ENCODE assay signal across 9 mouse cellular contexts in the genomic region with DNA sequence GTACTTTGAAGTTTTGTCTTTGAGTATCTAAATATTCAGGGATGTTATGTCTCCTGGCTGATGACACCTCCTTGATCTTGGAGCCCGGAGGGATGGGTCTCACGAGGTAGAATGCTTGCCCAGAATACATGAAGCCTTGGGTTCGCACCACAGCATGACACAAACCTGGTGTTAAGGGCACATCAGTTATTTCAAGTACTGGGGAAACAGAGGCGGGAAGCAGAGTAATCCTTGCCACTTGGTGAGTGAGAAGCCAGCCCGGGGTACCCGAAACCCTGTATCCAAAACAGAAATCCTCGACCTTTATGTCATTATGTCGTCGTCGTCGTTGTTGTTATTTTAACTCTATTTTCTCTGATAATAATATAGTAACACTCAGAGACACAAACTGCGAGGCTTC. TPM values are rescaled to one million over a fixed set of nuclear protein-coding genes. Genes with fewer than 3 reads are reported as not detected.
A peak's percentile ranks its signal among the peaks of the same experiment; 100 is the strongest.
DNase-seq lines count a peak whose midpoint lies in the region; ATAC-seq and TF ChIP-seq lines count a peak whose summit lies in the region.
"Had no signal": no experiment of that assay in that cellular context is flagged by ENCODE, and none has a peak within 500 bp of the region (broad histone marks: within the 10 kb centered on the region; RNA-seq: fewer than 3 reads in every experiment).

No protein-coding gene starts in this region.

- no peak for TF ChIP-seq CTCF in bone marrow macrophage, adult 2 months (IDR thresholded peaks at IDR 0.05; ENCODE audit: low read depth, low read length)

- TF ChIP-seq POLR2A in bone marrow macrophage, adult 2 months (IDR thresholded peaks at IDR 0.05; ENCODE audit: borderline replicate concordance, low read depth, low read length), result no peak

- peak overlapping the region; percentile 64 for H3K9ac ChIP-seq in heart, embryonic 13.5 days
- H3K9ac ChIP-seq in hindbrain, embryonic 11.5 days (ENCODE audit: low read depth, low read length), result 0 out of 2 replicates have a peak overlapping the region, but pooled peaks have one; percentile 65
- peak overlapping the region; percentile 67 for H3K9ac ChIP-seq in midbrain, embryonic 13.5 days (replicated peaks)

- no peak overlapping the region for H3K27ac ChIP-seq in heart, embryonic 13.5 days (replicated peaks)
- H3K27ac ChIP-seq in bone marrow macrophage, adult 2 months (ENCODE audit: insufficient read depth, low read depth, low read length), result no peak overlapping the region
- H3K27ac ChIP-seq in hindbrain, embryonic 11.5 days (ENCODE audit: low read depth, low read length), result peak overlapping the region; percentile 45; the same call in 1 of the 2 replicates
- H3K27ac ChIP-seq in midbrain, embryonic 13.5 days, result peak overlapping the region; percentile 93

- peaks cover 16% of the 10 kb centered on the region for H3K36me3 ChIP-seq in heart, embryonic 13.5 days
- H3K36me3 ChIP-seq in hindbrain, embryonic 11.5 days (ENCODE audit: control insufficient read depth, insufficient read depth, low read length), result no peaks in the 10 kb centered on the region
- H3K36me3 ChIP-seq in midbrain, embryonic 13.5 days, result peaks cover 16% of the 10 kb centered on the region

- no peaks in the 10 kb centered on the region for H3K27me3 ChIP-seq in heart, embryonic 13.5 days (replicated peaks)
- no peaks in the 10 kb centered on the region for H3K27me3 ChIP-seq in hindbrain, embryonic 11.5 days (ENCODE audit: control insufficient read depth, insufficient read depth, low read length)
- H3K27me3 ChIP-seq in midbrain, embryonic 13.5 days, result no peaks in the 10 kb centered on the region

- peaks cover 18% of the 10 kb centered on the region for H3K4me1 ChIP-seq in heart, embryonic 13.5 days
- peaks cover 6% of the 10 kb centered on the region for H3K4me1 ChIP-seq in bone marrow macrophage, adult 2 months (ENCODE audit: control insufficient read depth, insufficient read depth, low read length)
- no peaks in the 10 kb centered on the region for H3K4me1 ChIP-seq in hindbrain, embryonic 11.5 days (replicated peaks; ENCODE audit: control insufficient read depth, insufficient read depth, low read length)
- H3K4me1 ChIP-seq in midbrain, embryonic 13.5 days (replicated peaks), result peaks cover 21% of the 10 kb centered on the region

- 19% methylated on average over 12 of the region's 12 CpGs for WGBS in heart, embryonic 13.5 days
- whole genome bisulfite sequencing in hindbrain, embryonic 11.5 days, result 29% methylated on average over 12 of the region's 12 CpGs
- WGBS in midbrain, embryonic 13.5 days, result 27% methylated on average over 12 of the region's 12 CpGs

- H3K4me2 ChIP-seq in heart, embryonic 13.5 days, result peak overlapping the region; percentile 91
- peak overlapping the region; percentile 62 for H3K4me2 ChIP-seq in hindbrain, embryonic 11.5 days (replicated peaks; ENCODE audit: low read depth, low read length)
- H3K4me2 ChIP-seq in midbrain, embryonic 13.5 days (replicated peaks), result peak overlapping the region; percentile 100

- H3K9me3 ChIP-seq in heart, embryonic 13.5 days, result no peaks in the 10 kb centered on the region
- no peaks in the 10 kb centered on the region for H3K9me3 ChIP-seq in hindbrain, embryonic 11.5 days (ENCODE audit: control insufficient read depth, low read length)
- no peaks in the 10 kb centered on the region for H3K9me3 ChIP-seq in midbrain, embryonic 13.5 days

- H3K4me3 ChIP-seq in heart, embryonic 13.5 days, result peak overlapping the region; percentile 84
- H3K4me3 ChIP-seq in bone marrow macrophage, adult 2 months (ENCODE audit: insufficient read depth, low read length), result peak overlapping the region; percentile 84; the same call in 1 of the 2 replicates
- peak overlapping the region; percentile 56; the same call in 1 of the 2 replicates for H3K4me3 ChIP-seq in hindbrain, embryonic 11.5 days (ENCODE audit: low read depth, low read length)
- peak overlapping the region; percentile 75 for H3K4me3 ChIP-seq in midbrain, embryonic 13.5 days (replicated peaks)

- no peak for DNase-seq in heart, adult 9 months (ENCODE audit: low spot score in 2 of 2)
- DNase-seq in hindbrain, embryonic 11.5 days (ENCODE audit: low spot score), result no peak
- DNase-seq in right cerebral cortex, postnatal 10 days (ENCODE audit: low spot score in 2 of 2), result no peak
- DNase-seq in left cerebral cortex, adult 9 months (ENCODE audit: low spot score in 2 of 2), result no peak
- DNase-seq in adipocyte (ENCODE audit: low spot score), result no peak

- no peak for ATAC-seq in heart, embryonic 13.5 days (ENCODE audit: extremely low read depth, insufficient number of reproducible peaks, low FRiP score, low TSS enrichment)
- no peak for ATAC-seq in hindbrain, embryonic 11.5 days (ENCODE audit: low FRiP score)
- no peak for ATAC-seq in midbrain, embryonic 13.5 days

RNA-seq across cellular contexts. Expression of gene Mon1b, which starts 1.2 kb away (rescaled TPM):
- 4.9 TPM in 2 replicates for polyA plus RNA-seq in heart, embryonic 13.5 days (2015; fragmentation: Nextera tagmentation; extraction: Ambion mirVana)
- polyA plus RNA-seq in bone marrow macrophage, adult 2 months (2012; ENCODE audit: insufficient read depth, insufficient read length, missing spikeins), result 14.9 and 15.7 TPM in 2 replicates
- polyA plus RNA-seq in hindbrain, embryonic 11.5 days (2014; fragmentation: Nextera tagmentation; extraction: Ambion mirVana), result 9.0 and 12.6 TPM in 2 replicates
- polyA plus RNA-seq in midbrain, embryonic 13.5 days (2015; fragmentation: Nextera tagmentation; extraction: Ambion mirVana), result 11.4 and 12.3 TPM in 2 replicates

RNA-seq across cellular contexts. Expression of gene Syce1l, which starts 8.9 kb away (rescaled TPM):
- polyA plus RNA-seq in heart, embryonic 13.5 days (2015; fragmentation: Nextera tagmentation; extraction: Ambion mirVana), result not detected in 2 replicates
- not detected in 2 replicates for polyA plus RNA-seq in bone marrow macrophage, adult 2 months (2012; ENCODE audit: insufficient read depth, insufficient read length, missing spikeins)
- polyA plus RNA-seq in hindbrain, embryonic 11.5 days (2014; fragmentation: Nextera tagmentation; extraction: Ambion mirVana), result not detected in 2 replicates
- polyA plus RNA-seq in midbrain, embryonic 13.5 days (2015; fragmentation: Nextera tagmentation; extraction: Ambion mirVana), result 0.23 TPM in 1 of 2 replicates, not detected in the other
- polyA plus RNA-seq: Patski had no signal

Comparison
In these comparisons a context has a peak if more than half of its experiments do, and no peak if none do; other contexts are left out.
1. H3K27ac ChIP-seq: peak in hindbrain, embryonic 11.5 days (single experiment) and midbrain, embryonic 13.5 days (single experiment); none in heart, embryonic 13.5 days (single experiment) and bone marrow macrophage, adult 2 months (single experiment).
2. Peak in every context shown above with its lines, with median percentiles within 50 percentile points of each other: H3K4me2 ChIP-seq, H3K4me3 ChIP-seq and H3K9ac ChIP-seq.